Mouse (Mus musculus): Measurements from ENCODE around the gene Sdc4.

Sdc4 gene

DNA sequence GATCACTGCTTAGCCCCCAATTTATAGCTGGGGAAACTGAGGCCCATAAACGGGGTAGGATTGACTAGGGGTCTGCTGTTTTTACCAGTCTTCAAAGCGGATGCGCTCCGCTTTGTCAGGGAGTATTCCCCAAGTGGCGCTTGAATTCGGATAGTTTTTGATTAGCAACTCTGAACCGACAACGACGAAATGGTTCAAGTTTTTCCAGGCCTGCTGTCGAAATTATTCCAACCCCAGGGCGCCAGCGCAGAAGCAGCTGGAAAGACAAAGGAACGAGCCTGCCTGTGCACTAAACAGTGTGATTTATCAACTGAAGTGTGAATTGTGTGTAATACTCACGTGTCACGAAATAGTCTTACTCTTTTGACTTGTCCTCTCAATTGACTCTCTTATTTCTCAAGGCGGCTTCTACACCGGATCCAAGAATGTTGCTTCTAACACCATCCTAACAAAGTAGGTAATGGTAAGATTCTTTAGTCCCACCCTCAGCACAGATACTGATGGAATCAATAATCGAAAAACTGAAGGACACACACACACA lies at the start of gene Sdc4:
Gene Sdc4, minus strand, starts transcription at position 428 of the 541 bp plus-strand sequence.
- DNase-seq (ENCODE audit: low read depth, low spot score), result no peak

DNA sequence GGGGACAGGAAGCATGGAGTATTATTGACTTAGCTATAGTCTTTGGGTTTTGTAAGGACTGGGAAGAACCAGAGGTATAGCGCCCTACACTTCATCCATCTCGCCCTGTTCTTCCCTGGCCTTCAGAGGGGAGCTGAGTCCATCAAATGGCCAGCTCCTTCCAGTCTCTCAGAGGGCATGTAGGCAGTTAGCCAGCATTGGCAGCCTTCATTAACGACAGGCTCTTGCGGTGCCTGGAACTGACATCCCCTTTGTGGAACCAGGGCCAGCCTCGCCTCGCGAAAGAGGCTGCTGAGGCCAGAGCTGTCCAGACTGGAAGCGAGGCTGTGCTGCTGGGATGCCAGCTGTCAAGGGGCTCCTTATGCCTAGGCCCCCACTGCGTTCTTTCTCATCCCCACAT lies 44.1 kb upstream of the Sdc4 start:
- DNase-seq (ENCODE audit: low read depth, low spot score), result no peak

DNA sequence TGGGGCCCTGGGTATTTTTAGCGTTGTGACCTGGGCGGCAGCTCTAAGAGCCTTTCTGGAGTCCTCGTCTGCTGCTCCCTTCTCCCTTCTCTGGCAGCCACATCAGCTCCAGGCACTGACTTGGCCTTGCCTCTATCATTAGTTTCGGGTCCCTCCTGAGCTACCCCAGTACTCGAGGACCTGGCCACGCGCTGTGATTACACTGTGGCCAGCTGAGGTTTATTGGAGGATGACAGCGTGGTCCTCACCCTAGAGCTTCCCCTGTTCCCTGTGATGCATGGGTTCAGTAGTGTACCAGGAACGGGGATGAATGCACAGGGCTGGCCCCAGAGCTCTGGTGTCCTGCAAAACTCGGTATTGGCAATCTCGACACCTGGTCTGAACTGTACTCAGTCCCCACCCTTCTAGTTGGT lies 43.4 kb upstream of the Sdc4 start:
- no peak for DNase-seq (ENCODE audit: low read depth, low spot score)

DNA sequence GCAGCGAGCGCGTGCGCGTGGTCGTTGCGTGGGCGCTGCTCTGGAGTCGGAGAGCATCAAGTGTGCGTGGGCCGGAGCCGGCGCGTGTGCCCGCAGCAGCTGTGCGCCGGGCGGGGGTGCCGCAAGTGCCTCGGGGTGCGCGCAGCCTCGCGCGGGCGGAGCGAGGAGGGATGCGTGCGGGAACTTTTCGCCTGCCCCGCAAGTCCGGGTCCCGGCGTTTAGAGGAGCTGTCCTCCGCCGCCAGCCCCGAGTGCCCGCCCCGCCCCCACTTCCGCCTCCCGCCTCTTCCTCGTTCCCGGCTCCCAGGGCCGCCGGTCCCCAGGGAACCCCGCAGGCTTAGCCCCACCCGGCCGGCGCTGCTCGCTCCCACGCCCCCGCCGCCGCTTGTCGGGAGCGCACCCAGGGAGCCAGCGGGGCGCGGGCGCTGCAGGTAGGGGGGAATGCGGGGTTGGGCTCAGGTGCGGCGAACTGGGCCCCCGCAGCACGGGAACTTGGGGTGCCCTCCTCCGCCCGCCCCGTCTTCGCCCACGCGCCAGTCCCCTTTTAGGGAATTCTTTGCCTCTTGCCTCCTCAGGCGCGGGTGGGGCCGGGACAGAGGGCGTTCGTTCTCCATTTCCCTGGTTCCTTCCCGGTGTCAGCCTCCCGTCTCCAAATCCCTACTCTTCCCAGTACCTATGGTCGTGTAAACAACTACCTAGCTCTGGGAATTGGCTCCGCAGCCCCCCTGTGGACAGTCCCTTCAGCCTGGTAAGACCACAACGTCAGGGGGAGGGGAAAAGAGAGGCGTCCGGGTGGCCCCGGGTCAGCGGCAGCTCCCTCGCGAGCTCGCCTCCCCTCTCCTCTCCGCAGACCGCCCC lies 42.8 kb upstream of the Sdc4 start:
- DNase-seq (ENCODE audit: low read depth, low spot score), result no peak

DNA sequence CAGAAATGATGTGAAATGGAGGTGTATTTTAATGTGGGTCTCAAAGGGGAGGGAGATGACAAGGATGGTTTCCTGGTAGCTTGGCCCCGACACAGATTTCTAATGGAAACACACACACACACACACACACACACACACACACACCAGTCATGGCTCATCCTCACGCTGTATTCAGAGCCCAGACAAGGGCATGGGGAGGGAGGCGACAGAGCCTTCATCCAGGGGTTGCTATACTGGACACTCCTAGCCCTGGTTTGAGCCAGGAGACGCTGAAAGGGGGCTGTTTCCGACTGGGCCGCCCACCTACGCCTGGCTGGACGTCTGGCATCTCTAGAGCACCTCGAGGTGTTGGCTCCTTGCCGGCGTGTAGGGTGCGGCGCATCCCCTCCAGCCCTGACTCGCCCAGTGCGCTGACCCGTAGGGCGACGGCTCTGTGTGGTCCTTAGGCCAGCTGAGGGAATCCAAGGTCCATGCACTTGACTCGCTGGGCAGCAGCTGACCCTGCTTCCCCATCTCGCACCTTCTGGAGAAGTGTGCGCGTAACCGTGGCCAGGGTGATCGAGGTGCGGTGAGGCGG lies 42.1 kb upstream of the Sdc4 start, which contains the start of gene Dbndd2:
Gene Dbndd2, plus strand, starts transcription at position 426 of the 577 bp plus-strand sequence.
- DNase-seq (ENCODE audit: low read depth, low spot score), result no peak

DNA sequence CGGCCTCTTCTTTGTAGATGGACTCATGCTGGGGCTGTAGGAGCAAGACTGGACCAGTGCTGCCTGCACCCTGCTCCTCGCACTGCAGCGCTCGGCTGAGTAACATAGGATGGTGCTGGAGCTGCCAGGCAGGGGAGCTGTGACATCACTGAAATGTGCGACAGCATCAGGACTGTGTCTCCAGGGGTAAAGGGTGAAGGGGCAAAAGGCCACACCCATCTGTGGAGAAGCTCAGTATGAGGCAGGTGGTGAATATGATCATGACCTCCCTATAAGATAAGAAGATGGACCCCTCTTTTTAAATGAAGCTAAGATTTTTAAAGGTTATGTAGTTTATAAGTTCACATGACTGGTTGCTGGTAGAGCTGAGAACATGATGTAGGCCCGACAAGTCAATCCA lies 29.9 kb upstream of the Sdc4 start, which contains the start of gene Trp53tg5:
Gene Trp53tg5, minus strand, starts transcription at position 101 of the 400 bp plus-strand sequence.
- DNase-seq (ENCODE audit: low read depth, low spot score), result no peak

DNA sequence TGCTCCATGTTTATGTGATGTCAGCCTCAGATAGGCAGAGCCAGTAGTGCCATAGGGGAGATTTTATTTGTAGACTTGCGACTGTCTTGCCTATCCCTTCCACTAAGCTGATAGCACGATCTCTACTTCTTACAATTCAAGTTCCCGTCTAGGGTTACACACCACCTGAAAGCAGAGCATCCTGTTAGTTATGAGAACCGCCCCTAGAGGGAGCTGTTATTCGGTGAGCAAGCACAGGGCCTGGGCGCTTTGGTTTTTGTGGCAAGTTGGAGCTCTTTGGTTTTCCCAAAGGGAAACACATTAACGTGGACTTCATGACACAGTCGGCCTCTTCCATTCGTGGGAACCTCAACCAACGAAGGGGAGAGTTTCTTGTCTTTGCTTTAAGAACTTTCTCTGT lies 26.6 kb upstream of the Sdc4 start:
- DNase-seq (ENCODE audit: low read depth, low spot score), result no peak

DNA sequence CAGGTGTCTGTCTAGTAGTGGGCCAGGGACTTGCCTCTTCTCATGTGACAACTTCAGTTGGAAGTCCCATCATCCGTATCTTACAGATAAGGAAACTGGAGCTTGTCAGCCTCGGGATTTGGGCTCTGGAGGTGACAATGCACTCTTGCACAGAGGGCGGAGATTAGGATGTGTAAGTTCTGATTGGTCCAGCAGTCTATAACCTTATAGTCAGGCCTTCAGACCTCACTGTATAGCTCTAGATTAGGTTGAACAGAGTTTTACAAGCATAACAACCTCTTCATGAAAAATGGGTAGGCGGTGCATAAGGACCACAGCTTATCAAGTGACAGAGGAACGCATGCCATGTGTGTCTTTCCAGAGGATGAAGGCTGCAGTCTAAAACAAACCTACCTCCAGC lies 23.1 kb upstream of the Sdc4 start:
- DNase-seq (ENCODE audit: low read depth, low spot score), result no peak

DNA sequence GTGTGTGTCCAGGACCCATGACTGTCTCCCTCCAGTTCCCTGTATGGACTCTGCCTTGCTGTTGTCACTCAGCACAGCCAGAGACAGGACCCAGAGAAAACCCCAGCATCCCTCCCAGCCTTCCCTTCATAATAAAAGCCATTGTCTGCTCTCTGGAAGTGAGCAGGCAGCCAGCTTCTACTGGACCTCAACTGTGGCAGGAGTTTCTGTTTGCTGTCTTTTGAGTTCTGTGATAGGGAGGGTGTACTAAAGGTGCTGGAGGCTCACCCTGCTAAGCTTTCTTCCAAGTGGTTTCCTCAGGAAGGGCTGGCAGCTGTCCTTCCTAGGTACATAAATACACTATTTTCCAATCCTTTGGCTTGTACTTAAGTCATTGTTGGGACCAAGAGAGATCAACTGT lies 21.5 kb upstream of the Sdc4 start:
- DNase-seq (ENCODE audit: low read depth, low spot score), result no peak

DNA sequence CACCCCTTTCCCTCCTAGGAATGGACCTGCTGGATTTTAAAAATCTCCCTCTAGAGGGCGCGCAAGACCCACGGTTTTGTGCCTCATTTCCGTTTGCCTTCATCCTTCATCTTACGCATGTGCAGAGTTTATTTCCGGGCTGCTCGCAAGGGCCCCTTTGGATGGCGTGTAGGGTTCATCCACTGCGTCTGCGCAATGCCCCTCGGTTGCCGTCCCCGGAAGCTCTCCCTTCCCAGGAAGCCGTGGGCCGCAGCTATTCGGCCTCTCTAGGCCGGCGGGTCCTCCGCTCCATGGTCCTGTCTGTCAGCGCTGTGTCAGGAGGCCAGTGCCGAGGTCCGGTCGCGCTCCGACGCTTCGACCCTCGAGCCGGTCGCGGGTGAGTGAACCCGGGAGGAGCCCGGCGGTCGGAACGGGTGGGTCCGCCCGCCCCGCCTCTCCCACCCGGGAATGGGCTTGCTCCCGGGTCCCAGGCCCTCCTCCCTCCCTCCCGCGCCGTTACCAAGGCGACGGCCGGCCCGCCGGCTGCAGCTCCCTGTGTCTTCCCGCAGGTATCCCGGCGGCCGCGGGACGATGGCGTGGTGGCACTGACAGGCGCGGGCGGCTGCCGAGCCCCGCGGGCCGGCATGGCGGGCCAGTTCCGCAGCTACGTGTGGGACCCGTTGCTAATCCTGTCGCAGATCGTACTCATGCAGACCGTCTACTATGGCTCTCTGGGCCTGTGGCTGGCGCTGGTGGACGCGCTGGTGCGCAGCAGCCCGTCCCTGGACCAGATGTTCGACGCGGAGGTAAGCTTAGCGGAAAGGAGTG lies 17.3 kb upstream of the Sdc4 start, which contains the start of gene Gm20458:
Gene Gm20458, plus strand, starts transcription at position 223 of the 807 bp plus-strand sequence.
- DNase-seq (ENCODE audit: low read depth, low spot score), result peak; percentile 97

DNA sequence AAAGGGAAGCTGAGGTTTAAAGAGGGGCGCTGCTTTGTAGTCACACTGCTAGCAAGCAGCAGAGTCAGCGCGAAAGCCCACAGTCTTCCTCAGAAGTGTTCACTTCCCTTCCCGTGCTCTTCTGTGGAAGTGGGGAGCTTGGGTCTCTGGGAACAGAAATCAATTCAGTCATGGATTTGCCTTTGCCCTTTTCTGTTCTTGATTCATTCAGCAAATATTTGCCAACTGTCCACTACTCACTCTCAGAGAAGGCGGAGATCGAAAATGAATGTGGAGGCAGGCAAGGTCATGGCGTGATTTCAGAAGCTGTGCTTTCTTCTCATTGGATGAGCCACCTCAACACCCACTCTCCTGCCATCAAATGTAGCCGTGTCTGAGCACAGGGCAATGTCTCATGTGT lies 14.8 kb upstream of the Sdc4 start:
- no peak for DNase-seq (ENCODE audit: low read depth, low spot score)

DNA sequence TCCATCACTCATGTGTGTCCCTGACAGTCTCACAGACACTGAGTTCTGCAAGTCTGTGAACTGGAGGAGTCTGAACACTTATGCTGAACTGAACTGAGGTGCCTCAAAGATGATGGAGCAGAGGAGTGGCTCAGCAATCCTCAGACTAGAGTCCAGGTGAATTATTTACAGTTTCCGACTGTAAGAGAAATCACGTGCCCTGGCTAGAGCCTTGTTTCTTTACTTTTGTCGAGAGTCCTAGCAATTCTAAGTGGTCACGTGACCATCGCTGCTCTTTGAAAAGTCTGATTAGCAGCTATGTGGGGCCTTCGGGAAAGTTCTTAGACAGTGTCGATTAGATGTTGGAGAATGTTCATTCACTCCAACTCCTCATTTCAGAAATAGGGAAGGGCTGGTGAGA lies 14.3 kb upstream of the Sdc4 start:
- no peak for DNase-seq (ENCODE audit: low read depth, low spot score)

DNA sequence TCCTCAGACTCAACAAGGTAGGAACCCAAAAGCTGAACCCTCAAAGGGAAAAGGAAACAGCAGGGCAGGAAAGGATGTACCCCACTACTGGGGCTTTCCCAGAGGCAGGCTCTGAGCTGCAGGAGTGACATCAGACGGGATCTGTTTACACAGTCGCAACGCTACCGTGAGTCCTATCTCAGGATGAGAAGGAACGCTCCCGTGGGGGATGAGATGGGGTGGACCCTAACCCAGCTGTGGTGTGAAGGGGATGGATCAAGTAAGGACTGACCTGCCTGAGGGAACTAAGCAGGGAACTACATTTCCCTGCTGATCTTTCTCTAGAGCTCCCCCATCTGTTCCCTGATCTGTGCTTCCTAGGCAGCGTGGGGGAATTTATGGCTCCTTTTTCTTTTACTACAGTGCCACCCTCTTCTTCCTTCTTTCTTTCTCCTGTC lies 13.2 kb upstream of the Sdc4 start, which contains the start of gene Sys1:
Gene Sys1, plus strand, starts transcription at position 101 of the 437 bp plus-strand sequence.
- DNase-seq (ENCODE audit: low read depth, low spot score), result no peak

DNA sequence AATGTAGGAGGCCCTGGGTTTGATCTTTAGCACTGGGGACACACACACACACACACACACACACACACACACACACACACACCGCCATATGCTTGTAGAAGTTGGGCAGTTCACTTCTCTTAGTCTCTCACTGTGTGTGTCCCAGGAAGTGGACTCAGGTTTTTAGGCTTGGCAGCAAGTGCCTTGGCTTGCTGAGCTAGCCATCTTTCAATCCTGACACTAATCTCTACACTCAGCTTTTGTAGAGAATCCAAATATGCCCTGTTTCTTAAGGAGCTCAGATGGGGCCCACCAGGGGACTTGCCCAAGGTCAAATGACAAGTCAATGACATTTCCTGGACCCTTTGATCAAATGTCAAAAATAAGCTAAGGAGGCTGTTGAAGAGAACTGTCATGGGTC lies 12.7 kb upstream of the Sdc4 start:
- DNase-seq (ENCODE audit: low read depth, low spot score), result no peak

DNA sequence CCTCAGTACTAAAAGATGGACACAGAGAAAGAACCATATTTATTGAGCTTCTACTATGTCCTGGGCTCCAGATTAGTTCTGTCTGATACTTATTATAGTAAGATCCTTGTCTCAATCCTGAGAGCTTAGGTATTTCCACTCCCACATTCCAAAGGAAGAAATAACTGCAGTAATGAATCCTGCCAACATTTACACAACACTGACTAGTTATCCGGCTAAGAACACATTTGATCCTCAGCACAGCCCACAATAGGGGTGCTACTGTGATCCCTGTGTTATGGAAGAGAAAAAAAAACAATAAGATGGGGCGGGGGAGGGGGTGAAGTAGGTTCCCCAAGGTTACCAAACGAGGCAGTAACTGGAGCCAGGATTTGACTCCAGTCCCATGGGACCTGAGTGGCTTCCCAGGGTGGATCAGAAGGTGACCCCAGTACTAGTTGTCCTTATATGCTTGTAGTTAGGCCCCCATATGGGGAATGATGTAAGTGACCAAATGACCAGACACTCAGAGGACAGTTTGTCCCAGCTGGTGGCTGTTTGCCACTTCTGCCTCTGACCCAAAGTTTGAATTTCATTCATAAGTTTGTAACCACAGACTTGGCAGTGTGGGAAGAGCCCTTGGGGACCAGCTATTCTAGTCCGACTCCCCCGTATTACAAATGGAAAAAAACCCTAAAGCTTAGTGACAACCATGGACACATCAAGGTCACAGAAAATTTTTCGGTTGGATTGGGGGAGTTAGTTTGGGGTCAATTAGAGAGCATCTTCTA lies 11.9 kb upstream of the Sdc4 start:
- DNase-seq (ENCODE audit: low read depth, low spot score), result no peak

DNA sequence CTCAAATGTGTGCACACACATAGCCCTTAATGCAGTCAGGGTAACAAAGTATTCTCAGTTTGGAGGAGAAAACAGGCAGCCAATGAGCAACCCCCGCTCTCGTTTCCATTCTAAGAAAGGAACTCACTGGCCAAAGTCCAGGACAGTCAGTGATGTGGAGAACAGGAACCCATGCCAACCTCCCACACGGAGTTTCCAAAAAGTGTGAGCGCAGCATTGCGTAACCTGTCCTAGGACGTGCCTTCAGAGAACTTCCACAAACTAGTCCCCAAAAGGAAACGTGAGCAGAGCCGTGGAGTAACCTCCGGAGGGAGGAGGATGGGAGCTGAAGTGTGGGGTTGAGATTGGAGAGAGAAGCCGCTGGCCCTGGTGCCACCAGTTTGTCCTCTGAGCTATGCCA lies 11.2 kb upstream of the Sdc4 start:
- DNase-seq (ENCODE audit: low read depth, low spot score), result no peak

DNA sequence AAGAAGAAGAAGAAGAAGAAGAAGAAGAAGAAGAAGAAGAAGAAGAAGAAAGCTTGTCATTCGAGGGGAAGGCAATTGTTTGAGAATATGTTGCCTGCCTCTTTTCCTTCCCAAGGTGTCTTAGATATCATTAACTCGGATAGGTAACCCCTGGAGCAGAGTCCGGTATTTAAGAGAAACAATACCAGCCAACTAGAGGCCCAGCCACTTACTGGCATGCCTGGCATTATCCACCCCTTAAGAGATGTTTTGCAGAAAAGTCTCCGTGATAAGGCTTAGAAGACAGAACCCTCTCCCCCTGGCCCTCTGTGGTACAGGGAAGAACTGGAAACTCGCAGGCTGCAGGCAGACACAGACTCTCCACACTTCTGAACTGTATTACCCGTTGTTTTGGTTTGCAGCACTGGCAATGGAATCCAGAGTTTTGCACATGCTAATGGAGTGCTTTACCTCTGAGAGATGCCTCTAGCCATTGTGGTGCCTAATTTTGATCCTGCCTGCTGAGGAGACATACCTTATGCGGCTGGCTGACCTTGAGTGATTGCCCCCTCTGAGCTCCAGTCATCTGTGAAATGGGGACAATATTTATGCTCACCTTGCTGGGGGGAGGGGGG lies 10.3 kb upstream of the Sdc4 start:
- DNase-seq (ENCODE audit: low read depth, low spot score), result no peak

DNA sequence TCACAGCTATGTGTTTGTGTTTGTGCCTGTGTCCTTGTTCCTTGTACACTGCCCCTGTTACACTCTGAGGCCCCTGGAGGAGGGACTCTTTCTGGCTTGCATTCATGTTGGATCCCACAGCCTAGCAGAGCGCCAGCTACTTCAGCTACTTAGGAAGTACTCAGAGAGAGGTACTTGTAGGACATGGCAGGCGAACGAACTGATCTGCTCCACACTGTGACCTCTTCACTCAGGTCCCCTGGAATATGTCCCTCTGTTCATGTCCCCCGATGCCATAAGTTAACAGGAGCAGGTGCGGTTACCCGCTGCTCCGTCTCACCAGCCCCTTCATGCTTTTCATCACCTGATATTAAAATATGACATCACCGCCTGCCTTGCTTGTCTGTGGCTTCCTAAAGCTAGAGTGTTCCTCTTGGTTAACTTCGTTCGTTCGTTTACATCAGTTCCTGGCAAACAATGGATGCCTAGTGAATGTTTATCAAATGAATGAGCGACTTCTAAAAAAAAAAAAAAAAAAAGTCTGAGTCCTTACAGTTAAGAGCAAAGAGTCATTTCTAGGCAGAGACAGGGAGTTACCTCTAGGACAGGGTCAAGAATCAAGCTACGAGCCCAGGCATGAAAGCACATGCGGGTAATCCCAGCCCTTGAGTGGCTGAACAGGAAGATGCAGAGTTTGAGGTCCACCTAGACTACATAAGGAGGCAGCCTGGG lies 9.5 kb upstream of the Sdc4 start:
- no peak for DNase-seq (ENCODE audit: low read depth, low spot score)

DNA sequence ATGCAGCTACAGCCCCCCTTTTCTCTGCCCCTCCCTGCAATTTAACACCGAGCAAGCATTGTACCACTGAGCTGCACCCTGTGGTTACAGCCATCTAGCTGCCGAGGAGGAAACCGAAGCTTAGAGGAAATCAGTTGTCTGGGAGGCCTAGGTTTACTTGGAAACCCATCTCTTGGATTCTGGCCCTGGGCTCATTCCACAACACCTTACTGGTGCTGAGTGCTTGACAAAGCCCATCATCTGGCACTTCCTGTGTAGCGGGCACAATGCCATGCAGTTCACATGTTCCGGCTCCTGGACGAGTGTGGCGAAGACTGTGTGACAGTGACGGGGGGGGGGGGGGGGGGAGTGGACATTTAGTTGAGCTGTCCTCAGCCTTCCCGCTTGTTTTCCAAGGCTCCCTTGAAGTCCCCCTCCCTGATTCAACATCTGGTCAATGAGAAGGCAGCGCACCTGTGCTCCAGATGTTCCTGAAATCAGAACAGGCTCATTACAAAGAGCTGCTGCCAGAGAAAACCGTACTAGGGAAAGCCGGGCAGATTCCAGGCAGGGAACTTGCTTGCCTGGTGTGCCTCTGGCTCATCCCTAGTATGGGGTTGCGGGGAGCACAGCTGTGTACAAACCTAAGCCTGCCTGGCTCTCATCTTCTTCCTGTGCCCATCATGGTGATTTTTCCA lies 8.5 kb upstream of the Sdc4 start:
- no peak for DNase-seq (ENCODE audit: low read depth, low spot score)
